Mouse (Mus musculus) kidney, postnatal 0 days (tissue): Measurements from ENCODE around the gene Ddx5. TPM values are rescaled to one million over a fixed set of nuclear protein-coding genes. Genes with fewer than 3 reads are reported as not detected.

Experiments
- ATAC-seq: fragments of 200-750 bp; cut with Nextera tagmentation; replicated peaks from 2 replicates; pipeline ENCODE4 v1.8.0; 2017; ENCODE audit warnings: low read depth, moderate number of reproducible peaks, moderate TSS enrichment, moderate library complexity; ENCODE audit not compliant: low FRiP score
- DNase-seq: peaks from one replicate; pipeline ENCODE4 v3.0.0-alpha.2; 2016; ENCODE audit warnings: low spot score
- H3K27ac ChIP-seq: fragments of 300-500 bp; sonication (generic); 2 replicates; pipeline ENCODE4 v1.5.1; 2014; ENCODE audit warnings: mild to moderate bottlenecking
- H3K27me3 ChIP-seq: fragments of 300-500 bp; sonication (generic); 2 replicates; pipeline ENCODE4 v1.6.1; 2014; ENCODE audit warnings: low read length, mixed read lengths; ENCODE audit not compliant: insufficient read depth
- H3K36me3 ChIP-seq: fragments of 300-500 bp; sonication (generic); 2 replicates; pipeline ENCODE4 v1.6.1; 2014; ENCODE audit warnings: low read length, mixed read lengths; ENCODE audit not compliant: insufficient read depth
- H3K4me1 ChIP-seq: fragments of 300-500 bp; sonication (generic); replicated peaks from 2 replicates; pipeline ENCODE4 v1.6.1; 2014; ENCODE audit warnings: antibody characterized with exemption, low read length, mixed read lengths; ENCODE audit not compliant: insufficient read depth
- H3K4me2 ChIP-seq: fragments of 300-500 bp; sonication (generic); 2 replicates; pipeline ENCODE4 v1.6.1; 2014; ENCODE audit warnings: mild to moderate bottlenecking, low read length, moderate library complexity, mixed read lengths
- H3K4me3 ChIP-seq: fragments of 300-500 bp; sonication (generic); replicated peaks from 2 replicates; pipeline ENCODE4 v1.5.1; 2014; ENCODE audit warnings: low read depth, low read length
- H3K9ac ChIP-seq: fragments of 300-500 bp; sonication (generic); 2 replicates; pipeline ENCODE4 v1.6.1; 2014; ENCODE audit warnings: low read depth, low read length
- H3K9me3 ChIP-seq: fragments of 300-500 bp; sonication (generic); replicated peaks from 2 replicates; pipeline ENCODE4 v1.6.1; 2016; ENCODE audit warnings: low read length, inconsistent platforms, mixed read lengths
- CTCF ChIP-seq: IDR thresholded peaks from 2 replicates; pipeline ENCODE4 v1.5.1; 2016; ENCODE audit warnings: antibody characterized with exemption, low read depth, mild to moderate bottlenecking, moderate library complexity
- WGBS: fragments of 180-500 bp; shearing (Covaris S2); extraction: QIAGEN DNeasy Blood & Tissue Kit; methylation state at CpG from one replicate; pipeline ENCODE4 v1.1.7; 2014; 5-methylcytosine and 5-hydroxymethylcytosine counted together
- polyA plus RNA-seq: library from polyadenylated mRNA; unstranded; fragments of >200 nt; fragmentation: Nextera tagmentation; extraction: Ambion mirVana; gene quantifications from 2 replicates; pipeline ENCODE4 v1.2.1, GENCODE M21; 2015

Gene Ddx5
- 297 and 309 TPM in 2 replicates for polyA plus RNA-seq

- Histone ChIP-seq H3K4me1 (no peaks in the 10 kb centered on the region), H3K27ac (peak within 1 kb of the TSS; percentile 99), H3K4me3 (peak within 1 kb of the TSS; percentile 95), H3K27me3 (no peaks in the 10 kb centered on the region), H3K9ac (peak within 1 kb of the TSS; percentile 96), H3K36me3 (peaks cover 29% of the 10 kb centered on the region), H3K9me3 (no peaks in the 10 kb centered on the region), H3K4me2 (peak within 1 kb of the TSS; percentile 85)
- DNase-seq: peak; percentile 99
- TF ChIP-seq CTCF: peak; percentile 55
- under 1% methylated on average over 58 of the region's 58 CpGs for WGBS
- ATAC-seq: peak; percentile 86
Measured at GRCm38 (mm10) chr11:106788775-106789459, at the start of gene Ddx5, which contains the start of gene Cep95. Ddx5 (minus strand) TSS chr11:106789185. Cep95 (plus strand) TSS chr11:106789252.

- ATAC-seq: no peak
- TF ChIP-seq CTCF: no peak
- Histone ChIP-seq H3K27me3 (no peaks in the 10 kb centered on the region), H3K9ac (no peak overlapping the region), H3K4me1 (no peaks in the 10 kb centered on the region), H3K27ac (no peak overlapping the region), H3K36me3 (peaks cover 32% of the 10 kb centered on the region), H3K4me2 (no peak overlapping the region), H3K9me3 (no peaks in the 10 kb centered on the region), H3K4me3 (no peak overlapping the region)
- no peak for DNase-seq
- 90% methylated on average over 7 of the region's 7 CpGs for WGBS
Measured at GRCm38 (mm10) chr11:106828079-106828478, 39.1 kb upstream of the Ddx5 start.

GRCm38 (mm10) chr11:106824403-106824802 lies 35.4 kb upstream of the Ddx5 start:
- no peaks in the 10 kb centered on the region for H3K9me3 ChIP-seq
- H3K36me3 ChIP-seq: peaks cover 45% of the 10 kb centered on the region
- no peak overlapping the region for H3K4me3 ChIP-seq
- no peak for DNase-seq
- H3K27ac ChIP-seq: no peak overlapping the region
- WGBS: 94% methylated on average over 10 of the region's 10 CpGs
- no peak overlapping the region for H3K4me2 ChIP-seq
- H3K9ac ChIP-seq: no peak overlapping the region
- ATAC-seq: no peak
- H3K4me1 ChIP-seq: no peaks in the 10 kb centered on the region
- no peak for TF ChIP-seq CTCF
- no peaks in the 10 kb centered on the region for H3K27me3 ChIP-seq

GRCm38 (mm10) chr11:106823741-106824140 lies 34.8 kb upstream of the Ddx5 start:
- no peaks in the 10 kb centered on the region for H3K4me1 ChIP-seq
- ATAC-seq (no peak), DNase-seq (no peak)
- H3K27me3 ChIP-seq: no peaks in the 10 kb centered on the region
- no peak overlapping the region for H3K9ac ChIP-seq
- H3K36me3 ChIP-seq: peaks cover 46% of the 10 kb centered on the region
- 97% methylated on average over 8 of the region's 8 CpGs for WGBS
- no peak for TF ChIP-seq CTCF
- H3K4me3 ChIP-seq: no peak overlapping the region
- no peaks in the 10 kb centered on the region for H3K9me3 ChIP-seq
- no peak overlapping the region for H3K4me2 ChIP-seq
- H3K27ac ChIP-seq: no peak overlapping the region

- no peaks in the 10 kb centered on the region for H3K4me1 ChIP-seq
- H3K36me3 ChIP-seq: peaks cover 38% of the 10 kb centered on the region; the same call in 1 of the 2 replicates
- ATAC-seq (no peak), DNase-seq (no peak)
- H3K9ac ChIP-seq: no peak overlapping the region
- no peak for TF ChIP-seq CTCF
- H3K4me2 ChIP-seq: no peak overlapping the region
- no peak overlapping the region for H3K27ac ChIP-seq
- H3K9me3 ChIP-seq: no peaks in the 10 kb centered on the region
- no peak overlapping the region for H3K4me3 ChIP-seq
- 86% methylated on average over 5 of the region's 5 CpGs for WGBS
- H3K27me3 ChIP-seq: no peaks in the 10 kb centered on the region
Measured at GRCm38 (mm10) chr11:106822911-106823310, 33.9 kb upstream of the Ddx5 start.

- H3K4me3 ChIP-seq: no peak overlapping the region
- no peaks in the 10 kb centered on the region for H3K27me3 ChIP-seq
- no peak for TF ChIP-seq CTCF
- no peak overlapping the region for H3K27ac ChIP-seq
- no peaks in the 10 kb centered on the region for H3K9me3 ChIP-seq
- 90% methylated on average over 8 of the region's 8 CpGs for WGBS
- ATAC-seq (no peak), DNase-seq (no peak)
- H3K4me2 ChIP-seq: no peak overlapping the region
- no peaks in the 10 kb centered on the region for H3K4me1 ChIP-seq
- peaks cover 35% of the 10 kb centered on the region; the same call in 1 of the 2 replicates for H3K36me3 ChIP-seq
- H3K9ac ChIP-seq: no peak overlapping the region
Measured at GRCm38 (mm10) chr11:106822491-106822890, 33.5 kb upstream of the Ddx5 start.
